Mouse (Mus musculus): Measurements from ENCODE around the gene Frg2f1.

Gene Frg2f1

GRCm38 (mm10) chr4:119492933-119493327, 46.4 kb downstream of the Frg2f1 start:
- no peak for DNase-seq (ENCODE audit: low read depth, low spot score)

GRCm38 (mm10) chr4:119492291-119492932, 46.9 kb downstream of the Frg2f1 start, which contains the start of gene Rimkla:
Gene Rimkla (minus strand): TSS chr4:119492628.
- peak; percentile 67 for DNase-seq (ENCODE audit: low read depth, low spot score)

GRCm38 (mm10) chr4:119490806-119491205, 48.5 kb downstream of the Frg2f1 start:
- DNase-seq (ENCODE audit: low read depth, low spot score) = peak; percentile 43

DNA sequence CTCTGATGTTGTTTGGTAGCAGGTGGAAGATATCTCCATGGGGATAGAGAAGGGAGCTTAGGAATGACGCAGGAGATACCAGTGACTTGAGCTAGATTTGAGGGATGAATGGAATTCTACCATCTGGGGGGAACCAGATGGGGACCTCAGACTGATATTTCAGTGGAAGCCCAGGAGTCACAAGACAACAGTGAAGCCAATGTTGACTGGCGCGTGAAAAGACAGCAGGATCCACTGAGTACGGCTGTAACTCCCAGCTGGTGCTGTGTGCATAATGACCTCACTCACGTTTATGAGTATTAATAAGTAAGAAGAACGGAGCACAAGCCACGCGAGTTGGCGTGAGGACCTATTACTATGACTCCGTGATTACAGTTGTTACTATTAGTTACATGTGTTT, 49.7 kb downstream of the Frg2f1 start:
- DNase-seq (ENCODE audit: low read depth, low spot score) = no peak

DNA sequence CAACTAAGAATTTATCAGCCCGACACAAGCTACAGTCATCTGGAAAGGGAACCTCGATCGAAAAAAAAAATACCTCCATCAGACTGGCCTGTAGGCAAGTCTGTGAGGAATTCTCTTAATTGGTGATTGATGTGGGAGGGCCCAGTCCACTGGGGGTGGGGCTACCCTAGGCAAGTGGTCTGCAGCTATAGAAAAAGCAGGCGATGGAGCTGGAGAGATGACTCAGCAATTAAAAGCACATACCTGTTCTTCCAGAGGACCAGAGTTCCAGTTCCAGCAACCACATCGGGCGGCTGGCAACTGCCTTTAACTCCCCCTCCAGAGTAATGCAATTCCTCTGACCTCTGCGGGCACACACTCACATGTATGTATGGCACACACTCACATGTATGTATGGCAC, 54.4 kb downstream of the Frg2f1 start:
- DNase-seq (ENCODE audit: low read depth, low spot score) = no peak

- DNase-seq (ENCODE audit: low read depth, low spot score) = no peak
Measured at GRCm38 (mm10) chr4:119483051-119483450, 56.3 kb downstream of the Frg2f1 start.

Data from CD4-positive, CD25-positive, alpha-beta regulatory T cell, adult 2 months (primary cell).